Mouse (Mus musculus) forebrain, embryonic 15.5 days (tissue): ENCODE results near the gene Slc15a2. TPM values are rescaled to one million over a fixed set of nuclear protein-coding genes. Genes with fewer than 3 reads are reported as not detected.

Source experiments
- ATAC-seq: fragments of 200-750 bp; cut with Nextera tagmentation; replicated peaks from 2 replicates; pipeline ENCODE4 v1.8.0; 2017; ENCODE audit warnings: mild to moderate bottlenecking, moderate TSS enrichment, moderate library complexity
- H3K27ac ChIP-seq: fragments of 300-500 bp; sonication (generic); replicated peaks from 2 replicates; pipeline ENCODE4 v1.5.1; 2015; ENCODE audit warnings: mild to moderate bottlenecking, inconsistent platforms
- H3K27me3 ChIP-seq: fragments of 300-500 bp; sonication (generic); 2 replicates; pipeline ENCODE4 v1.6.1; 2015; ENCODE audit warnings: inconsistent platforms
- H3K36me3 ChIP-seq: fragments of 300-500 bp; sonication (generic); 2 replicates; pipeline ENCODE4 v1.6.1; 2015; ENCODE audit warnings: mild to moderate bottlenecking, inconsistent platforms
- H3K4me1 ChIP-seq: fragments of 300-500 bp; sonication (generic); 2 replicates; pipeline ENCODE4 v1.6.1; 2015; ENCODE audit warnings: inconsistent platforms
- H3K4me2 ChIP-seq: fragments of 300-500 bp; sonication (generic); replicated peaks from 2 replicates; pipeline ENCODE4 v1.6.1; 2015; ENCODE audit warnings: mild to moderate bottlenecking, inconsistent platforms
- H3K4me3 ChIP-seq: fragments of 300-500 bp; sonication (generic); 2 replicates; pipeline ENCODE4 v1.5.1; 2015; ENCODE audit warnings: mild to moderate bottlenecking, inconsistent platforms
- H3K9ac ChIP-seq: fragments of 300-500 bp; sonication (generic); replicated peaks from 2 replicates; pipeline ENCODE4 v1.6.1; 2015; ENCODE audit warnings: mild to moderate bottlenecking, inconsistent platforms
- H3K9me3 ChIP-seq: fragments of 300-500 bp; sonication (generic); 2 replicates; pipeline ENCODE4 v1.6.1; 2016; ENCODE audit warnings: inconsistent platforms
- WGBS: fragments of 180-500 bp; shearing (Covaris S2); methylation state at CpG from one replicate; pipeline ENCODE4 v1.1.7; 2015; ENCODE audit warnings: mixed read lengths; 5-methylcytosine and 5-hydroxymethylcytosine counted together
- microRNA-seq: library from miRNA; unstranded; fragments of <30 nt; microRNA quantifications from one replicate; pipeline ENCODE4, GENCODE M21; 2016
- polyA plus RNA-seq: library from polyadenylated mRNA; unstranded; fragments of >200 nt; fragmentation: Nextera tagmentation; extraction: Ambion mirVana; gene quantifications from 2 replicates; pipeline ENCODE4 v1.2.1, GENCODE M21; 2015

The Slc15a2 gene
- polyA plus RNA-seq, 1 experiment from 2014 or later = 13.9 TPM

DNA sequence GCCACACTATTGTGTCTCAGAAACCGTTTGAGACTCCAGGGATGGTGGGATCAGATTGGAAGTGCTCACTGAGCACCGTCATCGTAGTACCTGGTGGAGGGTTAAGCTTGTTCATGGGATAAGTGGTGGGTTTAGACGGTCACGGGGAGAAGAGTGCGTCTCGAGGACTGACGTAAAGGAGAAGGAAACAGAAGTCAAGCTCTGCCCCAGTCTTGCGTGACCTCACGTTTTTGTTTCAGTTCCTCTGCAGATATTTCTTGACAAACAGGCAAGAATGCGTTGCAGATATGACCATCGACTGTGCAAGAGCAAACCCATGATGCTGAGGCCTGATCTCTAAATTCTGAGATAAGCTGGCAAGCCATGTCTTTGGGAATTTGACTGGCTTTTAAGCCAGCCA lies 73.0 kb downstream of the Slc15a2 start:
- Histone ChIP-seq H3K9me3 (no peaks in the 10 kb centered on the region), H3K27ac (no peak overlapping the region), H3K27me3 (no peaks in the 10 kb centered on the region), H3K4me1 (no peaks in the 10 kb centered on the region), H3K9ac (no peak overlapping the region), H3K4me2 (no peak overlapping the region), H3K4me3 (no peak overlapping the region), H3K36me3 (no peaks in the 10 kb centered on the region)
- ATAC-seq = no peak
- 91% methylated on average over 12 of the region's 12 CpGs for WGBS

DNA sequence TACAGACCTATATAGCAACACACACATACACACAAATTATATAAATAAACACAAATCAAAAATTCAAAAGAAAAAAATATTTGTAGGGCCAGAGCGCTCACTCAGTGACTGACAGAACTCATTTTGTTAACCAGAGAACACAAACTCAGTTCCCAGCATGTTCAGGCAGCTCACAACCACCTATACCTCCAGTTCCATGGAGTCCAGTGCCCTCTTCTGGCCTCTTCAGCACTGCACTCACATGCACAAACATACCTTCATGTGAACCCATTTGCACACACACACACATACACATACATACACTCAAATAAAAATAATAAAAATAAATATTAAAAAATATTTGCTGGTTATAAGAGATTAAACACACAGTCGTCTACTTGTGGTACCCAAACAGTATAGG lies 74.0 kb downstream of the Slc15a2 start:
- no peak for ATAC-seq
- Histone ChIP-seq H3K4me2 (no peak overlapping the region), H3K9ac (no peak overlapping the region)

DNA sequence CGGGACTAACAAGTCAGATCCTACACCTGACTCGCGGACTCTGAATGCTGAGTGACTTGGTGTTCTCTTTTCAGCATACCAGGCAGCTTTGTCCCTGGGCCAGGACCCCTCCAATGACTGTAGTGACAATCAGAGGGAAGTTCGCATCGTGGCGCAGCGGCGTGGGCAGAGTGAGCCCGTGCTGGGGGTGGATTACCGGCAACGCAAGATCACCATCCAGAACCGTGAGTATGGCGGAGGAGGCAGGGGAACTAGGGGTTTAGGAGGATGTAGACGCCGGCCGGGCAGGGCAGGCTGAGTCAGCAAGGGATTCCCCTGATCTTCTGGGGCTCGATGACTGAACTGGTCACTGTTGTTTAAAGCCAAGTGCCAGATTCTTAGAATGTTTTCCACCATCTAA lies 75.4 kb downstream of the Slc15a2 start:
- 94% methylated on average over 17 of the region's 17 CpGs for WGBS
- Histone ChIP-seq H3K9ac (no peak overlapping the region), H3K4me3 (no peak overlapping the region), H3K36me3 (no peaks in the 10 kb centered on the region), H3K27me3 (no peaks in the 10 kb centered on the region), H3K4me1 (no peaks in the 10 kb centered on the region), H3K27ac (no peak overlapping the region), H3K4me2 (no peak overlapping the region), H3K9me3 (no peaks in the 10 kb centered on the region)
- ATAC-seq = no peak

More for the DNA sequence above, 74.0 kb downstream of the Slc15a2 start:
- no peaks in the 10 kb centered on the region for H3K27me3 ChIP-seq
- H3K27ac ChIP-seq = no peak overlapping the region
- H3K4me3 ChIP-seq = no peak overlapping the region
- H3K4me1 ChIP-seq = no peaks in the 10 kb centered on the region
- no peaks in the 10 kb centered on the region for H3K9me3 ChIP-seq
- whole genome bisulfite sequencing = 95% methylated on average over 2 of the region's 2 CpGs
- no peaks in the 10 kb centered on the region for H3K36me3 ChIP-seq

GRCm38 (mm10) chr16:36708751-36709150 lies 76.0 kb downstream of the Slc15a2 start:
- WGBS = 86% methylated on average over 7 of the region's 7 CpGs
- H3K4me3 ChIP-seq = no peak overlapping the region
- no peaks in the 10 kb centered on the region for H3K9me3 ChIP-seq
- no peaks in the 10 kb centered on the region for H3K27me3 ChIP-seq
- H3K9ac ChIP-seq = no peak overlapping the region
- H3K36me3 ChIP-seq = no peaks in the 10 kb centered on the region
- ATAC-seq = no peak
- no peaks in the 10 kb centered on the region for H3K4me1 ChIP-seq
- no peak overlapping the region for H3K27ac ChIP-seq
- no peak overlapping the region for H3K4me2 ChIP-seq

- 66% methylated on average over 6 of the region's 6 CpGs for whole genome bisulfite sequencing
These were observed 76.9 kb downstream of the Slc15a2 start for GRCm38 (mm10) chr16:36707702-36708423.

GRCm38 (mm10) chr16:36700484-36700883 lies 84.3 kb downstream of the Slc15a2 start:
- Histone ChIP-seq H3K4me1 (no peaks in the 10 kb centered on the region), H3K36me3 (no peaks in the 10 kb centered on the region), H3K9me3 (no peaks in the 10 kb centered on the region), H3K27me3 (no peaks in the 10 kb centered on the region), H3K4me3 (no peak overlapping the region), H3K9ac (no peak overlapping the region), H3K27ac (no peak overlapping the region), H3K4me2 (no peak overlapping the region)
- ATAC-seq = no peak
- 88% methylated on average over 2 of the region's 2 CpGs for WGBS

More at GRCm38 (mm10) chr16:36707702-36708423, 76.9 kb downstream of the Slc15a2 start:
- no peaks in the 10 kb centered on the region for H3K4me1 ChIP-seq
- no peak overlapping the region for H3K27ac ChIP-seq
- H3K4me3 ChIP-seq = no peak overlapping the region
- H3K9ac ChIP-seq = no peak overlapping the region
- no peaks in the 10 kb centered on the region for H3K27me3 ChIP-seq
- H3K36me3 ChIP-seq = no peaks in the 10 kb centered on the region
- H3K9me3 ChIP-seq = no peaks in the 10 kb centered on the region
- no peak overlapping the region for H3K4me2 ChIP-seq
- ATAC-seq = no peak

Small RNAs within 50 kb of the gene (microRNA-seq; reads per million reads assigned to microRNA genes)
- not detected for gene Gm22617

Other genes starting within 250 kb of the Slc15a2 start
- gene Casr, start 222.8 kb downstream of the Slc15a2 start, polyA plus RNA-seq = 0.04 and 0.08 TPM in 2 replicates
- 1.1 and 1.6 TPM in 2 replicates for gene Cd86, start 118.9 kb downstream of the Slc15a2 start, polyA plus RNA-seq
- 0.06 and 0.17 TPM in 2 replicates for gene Ildr1, start 91.0 kb downstream of the Slc15a2 start, polyA plus RNA-seq
- 55.8 and 59.1 TPM in 2 replicates for gene Iqcb1, start 43.4 kb upstream of the Slc15a2 start, polyA plus RNA-seq
- gene Eaf2, start 90.0 kb upstream of the Slc15a2 start, polyA plus RNA-seq = 0.84 and 0.91 TPM in 2 replicates
- 91.9 and 92.1 TPM in 2 replicates for gene Golgb1, start 90.2 kb upstream of the Slc15a2 start, polyA plus RNA-seq
- 2.1 and 2.3 TPM in 2 replicates for gene Hcls1, start 150.0 kb upstream of the Slc15a2 start, polyA plus RNA-seq
- gene Fbxo40, start 205.5 kb upstream of the Slc15a2 start, polyA plus RNA-seq = not detected in 2 replicates
- 5.0 and 5.6 TPM in 2 replicates for gene Polq, start 226.8 kb upstream of the Slc15a2 start, polyA plus RNA-seq